Mouse (Mus musculus): ENCODE measurements around the gene Itgb2. TPM values are rescaled to one million over a fixed set of nuclear protein-coding genes. Genes with fewer than 3 reads are reported as not detected.
A peak's percentile ranks its signal among the peaks of the same experiment; 100 is the strongest.

The Itgb2 gene
- polyA plus RNA-seq, 1 experiment from 2014 or later, result 0.98 TPM

- H3K27ac ChIP-seq (replicated peaks), result no peak overlapping the region
- H3K36me3 ChIP-seq, result peaks cover 14% of the 10 kb centered on the region
- peaks cover 4% of the 10 kb centered on the region; the same call in 1 of the 2 replicates for H3K9me3 ChIP-seq
- H3K4me1 ChIP-seq, result peaks cover 18% of the 10 kb centered on the region
- no peak overlapping the region for H3K4me3 ChIP-seq
- H3K9ac ChIP-seq (replicated peaks), result no peak overlapping the region
- WGBS, result 67% methylated on average over 4 of the region's 4 CpGs
- H3K4me2 ChIP-seq (replicated peaks), result no peak overlapping the region
- ATAC-seq (ENCODE audit: low FRiP score, low read depth), result no peak
- no peaks in the 10 kb centered on the region for H3K27me3 ChIP-seq
Measured at GRCm38 (mm10) chr10:77603021-77603420, 73.0 kb downstream of the Itgb2 start.

DNA sequence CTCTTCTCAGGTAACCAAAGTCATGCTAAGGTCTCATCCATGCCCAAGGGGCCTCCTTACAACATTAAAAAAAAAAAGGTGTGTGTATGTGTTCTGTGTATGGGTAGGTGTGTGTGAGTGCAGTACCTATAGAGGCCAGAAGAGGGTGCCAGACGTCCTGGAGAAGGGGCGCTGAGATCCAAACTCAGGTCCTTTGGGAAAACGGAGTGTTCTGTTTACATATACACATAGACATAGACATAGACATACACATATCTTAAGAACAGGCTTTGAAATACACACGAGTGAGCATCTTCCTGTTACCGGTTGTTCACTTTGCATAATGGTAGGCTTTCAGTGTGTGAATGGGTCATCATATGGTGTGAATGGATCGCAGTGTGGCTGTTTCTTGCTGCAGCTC lies 74.1 kb downstream of the Itgb2 start:
- Histone ChIP-seq H3K27ac (replicated peaks) (no peak overlapping the region), H3K9me3 (peaks cover 4% of the 10 kb centered on the region; the same call in 1 of the 2 replicates), H3K9ac (replicated peaks) (no peak overlapping the region), H3K4me1 (peaks cover 19% of the 10 kb centered on the region), H3K27me3 (no peaks in the 10 kb centered on the region), H3K36me3 (0 out of 2 replicates have a peak, but pooled peaks cover 4% of the 10 kb centered on the region), H3K4me3 (no peak overlapping the region), H3K4me2 (replicated peaks) (no peak overlapping the region)
- no peak for ATAC-seq (ENCODE audit: low FRiP score, low read depth)
- WGBS, result 90% methylated on average over 6 of the region's 6 CpGs

DNA sequence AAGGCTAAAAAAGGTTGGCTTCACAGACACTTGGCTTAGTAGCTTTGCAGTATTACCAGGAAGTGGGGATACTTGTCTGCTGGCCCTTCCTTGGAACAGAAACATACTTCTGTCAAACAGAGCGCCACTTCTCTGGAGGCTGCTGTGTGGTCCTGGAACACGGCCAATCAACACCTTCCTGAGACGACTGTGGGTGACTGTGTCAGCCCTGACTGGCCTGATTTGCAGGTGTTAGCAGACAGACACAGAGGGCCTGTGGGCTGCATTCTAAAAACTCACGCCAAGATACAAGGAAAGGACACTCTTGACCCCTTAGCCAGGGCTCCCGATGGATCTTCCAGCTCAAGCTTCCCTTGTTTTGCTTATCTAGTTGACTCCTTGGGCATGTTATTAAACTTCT lies 74.9 kb downstream of the Itgb2 start:
- H3K4me3 ChIP-seq, result no peak overlapping the region
- 93% methylated on average over 5 of the region's 5 CpGs for WGBS
- H3K27me3 ChIP-seq, result no peaks in the 10 kb centered on the region
- peaks cover 4% of the 10 kb centered on the region; the same call in 1 of the 2 replicates for H3K9me3 ChIP-seq
- H3K9ac ChIP-seq (replicated peaks), result no peak overlapping the region
- no peak for ATAC-seq (ENCODE audit: low FRiP score, low read depth)
- peaks cover 8% of the 10 kb centered on the region for H3K36me3 ChIP-seq
- H3K27ac ChIP-seq (replicated peaks), result 0 out of 2 replicates have a peak overlapping the region, but pooled peaks have one; percentile 94
- H3K4me2 ChIP-seq (replicated peaks), result no peak overlapping the region
- H3K4me1 ChIP-seq, result peaks cover 19% of the 10 kb centered on the region

GRCm38 (mm10) chr10:77605368-77605767 lies 75.3 kb downstream of the Itgb2 start:
- Histone ChIP-seq H3K9me3 (peaks cover 4% of the 10 kb centered on the region; the same call in 1 of the 2 replicates), H3K4me2 (replicated peaks) (peak overlapping the region; percentile 85), H3K36me3 (peaks cover 12% of the 10 kb centered on the region), H3K27ac (replicated peaks) (peak overlapping the region; percentile 94), H3K27me3 (no peaks in the 10 kb centered on the region), H3K9ac (replicated peaks) (peak overlapping the region; percentile 80), H3K4me1 (peaks cover 20% of the 10 kb centered on the region), H3K4me3 (peak overlapping the region; percentile 80)
- no peak; the same call in 1 of the 2 replicates for ATAC-seq (ENCODE audit: low FRiP score, low read depth)
- WGBS, result 50% methylated on average over 1 of the region's 1 CpGs

DNA sequence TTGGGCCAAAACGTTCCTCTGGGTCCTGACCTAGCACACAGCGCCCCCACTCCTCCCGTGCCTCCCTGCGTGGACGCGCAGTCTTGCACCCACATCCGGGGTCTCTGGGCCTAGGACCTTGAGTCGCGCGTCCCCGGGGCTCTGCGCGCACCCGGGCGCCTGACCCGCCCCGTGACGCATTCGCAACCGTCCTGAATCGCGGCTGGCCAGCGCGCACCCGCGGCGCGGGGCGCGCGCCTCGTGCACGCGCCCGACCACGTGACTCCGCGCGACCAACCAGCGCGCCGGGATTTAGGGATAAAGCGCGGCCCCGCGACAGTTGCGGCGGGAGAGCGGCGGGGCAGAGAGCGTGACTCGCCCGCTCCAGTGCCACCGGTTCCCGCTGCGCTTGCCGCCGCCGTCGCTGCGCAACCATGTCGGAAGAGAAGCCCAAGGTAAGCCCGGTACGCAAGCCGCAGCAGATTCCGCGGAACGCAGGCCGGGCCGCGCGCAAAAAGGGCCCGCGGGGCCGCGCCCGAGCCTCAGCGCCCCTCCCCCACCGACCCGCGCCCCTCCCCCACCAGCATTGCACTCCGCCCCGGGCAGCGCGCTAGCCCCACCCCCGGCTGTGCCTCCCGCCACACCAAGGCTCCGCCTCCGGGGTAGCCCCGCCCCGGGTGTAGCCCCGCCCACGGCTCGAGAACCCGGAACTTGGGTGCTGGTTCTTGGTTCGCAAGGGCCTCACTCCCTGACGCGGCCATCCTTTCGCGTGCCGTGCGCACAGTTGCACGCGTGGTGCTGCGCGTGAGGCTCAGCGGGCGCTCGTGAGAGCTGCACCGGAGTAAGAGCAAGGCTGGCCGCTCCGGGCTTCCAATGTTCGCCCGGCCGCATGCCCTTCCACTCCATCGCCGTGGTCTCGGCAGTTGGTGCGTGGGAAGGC lies 76.1 kb downstream of the Itgb2 start, which contains the start of the genes Sumo3 and Gm49325:
Gene Sumo3 (plus strand): TSS at position 190 of the 919 bp plus-strand sequence.
Gene Gm49325 (plus strand): TSS at position 290 of the 919 bp plus-strand sequence.
- Histone ChIP-seq H3K4me3 (peak within 1 kb of the TSS; percentile 80), H3K4me1 (peaks cover 22% of the 10 kb centered on the region), H3K27ac (replicated peaks) (peak within 1 kb of the TSS; percentile 94), H3K9ac (replicated peaks) (peak within 1 kb of the TSS; percentile 80), H3K27me3 (no peaks in the 10 kb centered on the region), H3K4me2 (replicated peaks) (peak within 1 kb of the TSS; percentile 85), H3K36me3 (peaks cover 20% of the 10 kb centered on the region), H3K9me3 (peaks cover 4% of the 10 kb centered on the region; the same call in 1 of the 2 replicates)
- peak; percentile 84 for ATAC-seq (ENCODE audit: low FRiP score, low read depth)
- 1% methylated on average over 104 of the region's 119 CpGs for WGBS

DNA sequence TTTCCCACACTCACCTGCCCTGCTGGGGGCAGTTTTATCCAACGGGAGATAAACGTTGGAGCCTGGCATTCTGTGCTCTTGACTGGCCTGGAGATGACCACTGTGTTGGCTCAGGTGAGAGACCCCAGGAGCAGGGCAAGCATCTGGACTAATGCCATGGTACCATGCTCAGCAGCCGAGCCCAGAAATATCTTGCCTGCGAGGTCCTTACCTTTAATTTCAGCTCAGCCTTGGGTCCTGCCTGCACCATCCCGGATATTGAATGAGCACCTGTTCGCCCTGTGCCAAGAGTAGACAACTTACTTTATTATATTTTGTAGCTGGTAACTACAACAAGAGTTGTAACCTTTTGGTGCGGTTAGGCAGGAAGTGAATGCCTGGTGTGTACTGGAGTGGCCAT lies 76.8 kb downstream of the Itgb2 start:
- peaks cover 4% of the 10 kb centered on the region; the same call in 1 of the 2 replicates for H3K9me3 ChIP-seq
- peak overlapping the region; percentile 94 for H3K27ac ChIP-seq (replicated peaks)
- H3K27me3 ChIP-seq, result no peaks in the 10 kb centered on the region
- H3K36me3 ChIP-seq, result peaks cover 26% of the 10 kb centered on the region
- H3K4me2 ChIP-seq (replicated peaks), result peak overlapping the region; percentile 85
- H3K4me1 ChIP-seq, result peaks cover 22% of the 10 kb centered on the region
- peak; percentile 38 for ATAC-seq (ENCODE audit: low FRiP score, low read depth)
- 50% methylated on average over 7 of the region's 7 CpGs for WGBS
- H3K4me3 ChIP-seq, result peak overlapping the region; percentile 80
- H3K9ac ChIP-seq (replicated peaks), result peak overlapping the region; percentile 80

GRCm38 (mm10) chr10:77607441-77607840 lies 77.4 kb downstream of the Itgb2 start:
- WGBS, result 71% methylated on average over 5 of the region's 5 CpGs
- peaks cover 32% of the 10 kb centered on the region for H3K36me3 ChIP-seq
- H3K4me3 ChIP-seq, result peak overlapping the region; percentile 80
- H3K4me1 ChIP-seq, result peaks cover 22% of the 10 kb centered on the region
- H3K9me3 ChIP-seq, result peaks cover 4% of the 10 kb centered on the region; the same call in 1 of the 2 replicates
- no peak for ATAC-seq (ENCODE audit: low FRiP score, low read depth)
- H3K9ac ChIP-seq (replicated peaks), result peak overlapping the region; percentile 80; the same call in 1 of the 2 replicates
- H3K4me2 ChIP-seq (replicated peaks), result peak overlapping the region; percentile 85
- H3K27me3 ChIP-seq, result no peaks in the 10 kb centered on the region
- no peak overlapping the region for H3K27ac ChIP-seq (replicated peaks)

DNA sequence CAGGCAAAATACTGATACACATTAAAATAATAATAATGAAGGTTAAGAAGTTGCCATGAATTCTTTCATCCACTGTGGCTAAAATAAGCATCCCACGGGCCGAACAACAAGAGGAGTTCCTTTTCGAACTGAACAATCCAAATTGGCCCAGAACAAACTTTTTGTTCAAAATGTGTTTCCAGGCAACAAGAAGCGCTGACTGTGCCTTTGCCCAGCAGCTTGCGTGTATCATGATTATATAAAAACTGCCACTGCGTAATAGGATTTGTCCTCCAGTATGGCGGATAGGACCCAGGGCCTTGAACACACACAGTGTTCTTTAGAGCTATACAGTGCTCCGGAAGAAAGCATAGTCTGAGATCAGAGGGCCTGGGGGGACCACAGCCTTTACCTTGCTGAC lies 78.5 kb downstream of the Itgb2 start:
- H3K4me1 ChIP-seq, result peaks cover 22% of the 10 kb centered on the region
- H3K9me3 ChIP-seq, result peaks cover 4% of the 10 kb centered on the region; the same call in 1 of the 2 replicates
- 87% methylated on average over 8 of the region's 8 CpGs for WGBS
- no peak overlapping the region for H3K4me2 ChIP-seq (replicated peaks)
- H3K27ac ChIP-seq (replicated peaks), result no peak overlapping the region
- ATAC-seq (ENCODE audit: low FRiP score, low read depth), result no peak
- no peaks in the 10 kb centered on the region for H3K27me3 ChIP-seq
- no peak overlapping the region for H3K4me3 ChIP-seq
- H3K36me3 ChIP-seq, result peaks cover 44% of the 10 kb centered on the region
- no peak overlapping the region for H3K9ac ChIP-seq (replicated peaks)

DNA sequence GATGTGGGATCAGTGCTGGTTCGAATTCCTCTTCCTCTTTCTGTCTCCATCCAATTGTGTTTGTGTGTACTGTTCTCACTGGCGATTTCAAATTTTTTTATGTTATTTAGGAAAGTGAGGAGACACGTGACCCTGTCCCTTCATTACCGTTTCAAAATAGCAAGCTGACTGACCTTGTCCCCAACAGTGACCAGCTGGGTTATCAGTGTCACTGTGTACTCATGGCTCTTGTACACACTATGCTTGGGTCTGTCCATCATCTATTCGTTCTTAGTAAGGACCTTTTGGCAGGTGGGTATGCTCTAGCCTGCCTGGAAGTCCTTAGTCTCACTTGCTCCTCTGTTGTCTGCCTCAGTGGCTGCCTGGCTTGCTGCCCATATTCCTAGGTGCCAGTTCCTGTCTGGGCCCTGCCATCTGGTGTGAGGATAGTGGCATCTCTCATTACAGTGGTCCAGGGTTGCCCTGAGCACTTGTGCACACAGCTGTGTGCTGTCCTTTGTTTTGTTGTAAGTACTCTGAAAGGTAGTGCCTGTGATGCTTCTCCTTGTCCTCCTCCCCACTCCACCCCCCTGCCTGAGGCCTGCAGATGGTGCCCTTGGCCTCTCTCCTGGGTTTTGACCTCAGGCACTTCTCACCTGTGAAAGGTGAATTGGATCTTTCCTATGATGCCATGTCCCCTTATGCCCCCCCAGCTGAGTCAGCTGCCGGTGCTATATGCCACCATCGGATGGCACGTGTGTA lies 80.3 kb downstream of the Itgb2 start:
- H3K4me2 ChIP-seq (replicated peaks), result no peak overlapping the region
- peaks cover 62% of the 10 kb centered on the region for H3K36me3 ChIP-seq
- no peak overlapping the region for H3K9ac ChIP-seq (replicated peaks)
- H3K4me3 ChIP-seq, result no peak overlapping the region
- no peaks in the 10 kb centered on the region for H3K9me3 ChIP-seq
- peaks cover 21% of the 10 kb centered on the region for H3K4me1 ChIP-seq
- no peak for ATAC-seq (ENCODE audit: low FRiP score, low read depth)
- H3K27me3 ChIP-seq, result no peaks in the 10 kb centered on the region
- no peak overlapping the region for H3K27ac ChIP-seq (replicated peaks)
- 92% methylated on average over 8 of the region's 8 CpGs for WGBS

DNA sequence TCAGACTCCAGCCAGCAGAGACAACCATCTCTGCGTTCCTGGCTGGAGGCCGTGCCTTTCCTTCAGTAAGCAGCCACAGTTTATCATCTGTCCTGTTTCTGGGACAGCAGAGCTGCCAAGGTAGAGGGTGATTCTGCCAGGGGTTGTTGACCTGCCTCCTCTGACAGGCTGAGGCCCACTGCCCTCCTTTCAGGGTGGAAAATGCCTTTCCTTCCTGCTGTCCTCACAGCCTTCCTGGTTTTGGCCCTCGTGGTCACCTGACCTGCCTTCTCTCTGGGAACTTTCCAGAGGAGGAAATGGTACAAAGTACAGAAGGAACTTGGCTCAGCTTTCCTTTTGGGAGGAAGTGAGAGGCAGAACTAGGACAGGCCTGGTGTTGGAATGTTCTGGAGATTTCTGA lies 83.4 kb downstream of the Itgb2 start:
- Histone ChIP-seq H3K4me2 (replicated peaks) (no peak overlapping the region), H3K9ac (replicated peaks) (no peak overlapping the region), H3K36me3 (peaks cover 88% of the 10 kb centered on the region), H3K27me3 (no peaks in the 10 kb centered on the region), H3K9me3 (no peaks in the 10 kb centered on the region), H3K4me1 (0 out of 2 replicates have a peak, but pooled peaks cover 3% of the 10 kb centered on the region), H3K27ac (replicated peaks) (no peak overlapping the region), H3K4me3 (no peak overlapping the region)
- ATAC-seq (ENCODE audit: low FRiP score, low read depth), result no peak
- 95% methylated on average over 3 of the region's 3 CpGs for WGBS
